Mouse (Mus musculus): ENCODE measurements around the gene Cdc42se2.
A peak's percentile ranks its signal among the peaks of the same experiment; 100 is the strongest.

Cdc42se2 gene

DNA sequence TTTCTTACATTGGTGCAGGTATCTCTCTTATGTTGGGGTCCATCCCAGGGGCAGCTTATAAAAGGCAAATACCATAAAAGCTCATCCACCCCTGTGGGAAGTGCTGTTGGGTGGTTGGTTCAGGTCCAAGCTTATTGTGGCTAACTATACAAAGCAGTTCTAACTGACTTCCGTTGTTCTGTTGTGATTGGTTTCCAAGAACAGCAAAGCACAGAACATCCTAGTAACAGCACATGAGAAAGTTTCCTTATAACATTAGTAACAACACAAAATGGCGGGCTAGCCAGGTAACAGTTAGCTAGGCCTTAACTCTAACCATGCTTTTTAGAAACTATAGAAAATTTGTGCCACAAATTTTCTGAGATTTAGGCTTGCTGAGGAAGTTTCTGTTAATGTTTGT, 79.3 kb downstream of the Cdc42se2 start:
- no peak for DNase-seq (ENCODE audit: low spot score)

- peak; percentile 53 for DNase-seq (ENCODE audit: low spot score)
These were observed 84.2 kb downstream of the Cdc42se2 start for GRCm38 (mm10) chr11:54703306-54703705.

DNA sequence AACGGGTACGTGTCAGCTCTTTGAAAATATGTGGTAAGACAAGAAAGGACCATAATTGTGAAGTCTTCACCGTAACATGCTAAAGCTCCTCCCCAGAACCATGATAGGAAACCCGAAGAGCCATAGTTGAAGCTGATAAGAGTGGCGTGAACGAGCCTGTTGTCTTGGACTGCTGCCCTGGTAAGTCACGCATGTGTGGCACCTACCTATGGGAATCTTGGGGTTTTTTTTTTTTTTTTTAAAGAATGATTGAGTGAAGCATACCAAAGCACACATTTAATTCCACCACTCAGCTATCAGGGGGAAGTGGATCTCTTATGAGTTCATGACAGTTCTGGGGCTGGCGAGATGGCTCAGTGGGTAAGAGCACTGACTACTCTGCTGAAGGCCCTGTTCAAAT, 85.6 kb downstream of the Cdc42se2 start:
- no peak for DNase-seq (ENCODE audit: low spot score)

- no peak for DNase-seq (ENCODE audit: low spot score)
These were observed 87.5 kb downstream of the Cdc42se2 start for GRCm38 (mm10) chr11:54699972-54700371.

DNA sequence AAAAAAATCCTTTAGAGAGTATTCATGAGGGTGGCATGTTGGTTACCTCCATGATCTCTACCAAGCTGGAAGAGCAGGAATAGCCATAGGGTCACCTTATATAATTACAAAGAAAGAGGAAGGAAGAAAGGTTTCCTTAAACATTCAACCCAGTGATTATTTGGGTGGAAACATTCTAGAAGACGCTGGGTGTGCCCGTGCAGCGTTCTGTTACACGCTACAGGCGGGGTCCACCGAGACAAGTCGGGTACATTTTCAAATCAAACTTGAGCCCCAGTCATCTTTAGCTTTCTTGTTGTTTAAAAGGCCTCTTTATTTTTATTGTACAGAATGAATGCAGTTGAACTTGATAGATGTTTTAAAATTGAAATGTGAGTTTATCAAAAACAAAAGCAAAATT, 88.8 kb downstream of the Cdc42se2 start:
- no peak for DNase-seq (ENCODE audit: low spot score)

GRCm38 (mm10) chr11:54697611-54698010, 89.9 kb downstream of the Cdc42se2 start:
- no peak for DNase-seq (ENCODE audit: low spot score)

DNA sequence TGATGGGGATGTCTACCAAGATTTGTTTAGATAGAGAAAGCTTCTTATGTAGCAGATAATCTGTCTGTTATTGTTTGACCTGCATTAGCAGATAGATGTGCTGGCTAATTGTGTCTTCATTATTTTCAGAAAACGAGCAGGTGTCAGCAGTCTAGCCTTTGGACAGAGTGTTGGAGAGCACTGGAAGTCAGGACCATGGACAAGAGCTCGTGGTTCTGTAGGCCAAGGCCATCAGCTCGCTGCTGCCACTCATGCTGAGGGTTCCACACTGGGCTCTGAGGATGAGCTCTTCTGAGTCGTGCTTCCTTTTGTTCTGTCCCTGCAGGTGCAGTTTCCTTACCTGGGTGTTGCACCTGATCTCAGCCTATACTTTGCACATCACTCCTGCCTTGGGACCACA, 91.5 kb downstream of the Cdc42se2 start:
- no peak for DNase-seq (ENCODE audit: low spot score)

GRCm38 (mm10) chr11:54694291-54694690, 93.2 kb downstream of the Cdc42se2 start:
- DNase-seq (ENCODE audit: low spot score), result no peak

GRCm38 (mm10) chr11:54693696-54694095, 93.8 kb downstream of the Cdc42se2 start:
- DNase-seq (ENCODE audit: low spot score), result no peak

DNA sequence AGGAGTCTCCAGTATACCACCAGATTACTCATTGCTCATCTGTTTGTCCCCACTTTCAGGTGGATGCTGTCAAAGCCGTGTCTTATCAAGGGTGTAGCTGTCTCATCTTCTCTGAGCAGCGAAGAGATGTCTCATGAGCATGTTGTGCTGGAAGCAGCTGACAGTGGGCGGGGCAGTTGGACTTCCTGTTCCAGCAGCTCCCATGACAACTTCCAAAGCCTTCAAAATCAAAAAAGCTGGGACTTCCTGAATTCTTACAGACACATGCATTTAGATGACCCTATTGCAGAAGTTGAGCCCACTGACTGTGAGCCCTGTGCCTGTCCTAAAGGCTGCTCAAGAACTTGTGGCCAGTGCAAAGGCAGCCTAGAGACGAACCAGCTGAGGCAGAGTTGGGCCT, 96.3 kb downstream of the Cdc42se2 start:
- DNase-seq (ENCODE audit: low spot score), result no peak

DNA sequence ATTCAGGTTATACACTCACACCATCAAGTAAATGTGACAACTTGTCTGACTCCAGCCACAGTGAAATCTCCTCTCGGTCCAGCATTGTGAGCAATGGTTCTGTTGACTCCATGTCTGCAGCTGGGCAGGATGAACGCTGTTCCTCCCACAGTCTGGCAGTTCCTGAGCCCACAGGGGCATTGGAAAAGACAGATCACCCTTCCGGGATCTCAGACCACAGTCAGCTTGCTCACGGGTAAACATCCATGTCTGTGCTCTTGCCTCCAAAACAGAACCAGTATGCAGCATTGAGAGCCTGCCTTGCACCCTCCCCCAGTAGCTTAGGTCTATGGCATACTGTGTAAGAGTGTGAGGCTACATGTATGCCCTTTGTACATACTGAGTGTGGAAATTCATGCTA, 97.3 kb downstream of the Cdc42se2 start:
- DNase-seq (ENCODE audit: low spot score), result no peak

DNA sequence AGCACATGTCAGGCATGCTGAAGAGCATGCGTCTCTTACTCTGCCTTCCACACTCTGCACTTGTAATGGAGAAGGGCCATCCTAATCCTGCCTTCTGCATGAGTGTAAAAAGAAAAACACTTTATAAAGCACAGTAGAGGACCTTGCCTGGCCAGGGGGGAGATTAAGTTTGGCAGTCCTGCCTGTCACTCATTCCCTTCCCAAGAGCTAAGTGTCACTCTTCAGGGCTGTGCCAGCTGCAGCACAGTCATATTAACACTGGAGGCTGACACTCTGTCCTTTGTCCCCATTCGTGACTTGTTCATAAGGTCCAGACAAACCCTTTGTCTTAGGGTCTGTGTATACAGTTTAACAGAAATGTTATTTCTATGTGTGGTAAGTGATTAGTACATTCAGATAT, 102.6 kb downstream of the Cdc42se2 start:
- DNase-seq (ENCODE audit: low spot score), result no peak

DNA sequence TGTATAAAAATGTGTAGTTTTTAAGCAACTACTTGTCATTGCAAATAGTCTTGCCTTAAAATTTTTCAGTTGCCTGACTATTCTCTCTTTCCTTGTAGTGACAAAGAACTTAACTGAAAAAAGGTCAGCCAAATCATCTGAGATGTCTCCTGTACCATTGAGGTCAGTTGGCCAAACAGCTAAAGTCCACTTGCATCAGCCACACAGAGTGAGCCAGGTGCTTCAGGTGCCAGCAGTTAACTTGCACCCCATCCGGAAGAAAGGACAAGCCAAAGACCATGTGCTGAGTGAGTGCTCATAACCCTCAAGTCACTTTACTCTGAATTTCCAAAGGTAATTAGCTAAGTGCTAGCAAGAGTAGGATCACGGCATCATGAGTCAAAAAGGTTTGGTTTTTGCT, 108.3 kb downstream of the Cdc42se2 start:
- DNase-seq (ENCODE audit: low spot score), result no peak

- DNase-seq (ENCODE audit: low spot score), result no peak
These were observed 111.5 kb downstream of the Cdc42se2 start for GRCm38 (mm10) chr11:54675792-54676489.

DNA sequence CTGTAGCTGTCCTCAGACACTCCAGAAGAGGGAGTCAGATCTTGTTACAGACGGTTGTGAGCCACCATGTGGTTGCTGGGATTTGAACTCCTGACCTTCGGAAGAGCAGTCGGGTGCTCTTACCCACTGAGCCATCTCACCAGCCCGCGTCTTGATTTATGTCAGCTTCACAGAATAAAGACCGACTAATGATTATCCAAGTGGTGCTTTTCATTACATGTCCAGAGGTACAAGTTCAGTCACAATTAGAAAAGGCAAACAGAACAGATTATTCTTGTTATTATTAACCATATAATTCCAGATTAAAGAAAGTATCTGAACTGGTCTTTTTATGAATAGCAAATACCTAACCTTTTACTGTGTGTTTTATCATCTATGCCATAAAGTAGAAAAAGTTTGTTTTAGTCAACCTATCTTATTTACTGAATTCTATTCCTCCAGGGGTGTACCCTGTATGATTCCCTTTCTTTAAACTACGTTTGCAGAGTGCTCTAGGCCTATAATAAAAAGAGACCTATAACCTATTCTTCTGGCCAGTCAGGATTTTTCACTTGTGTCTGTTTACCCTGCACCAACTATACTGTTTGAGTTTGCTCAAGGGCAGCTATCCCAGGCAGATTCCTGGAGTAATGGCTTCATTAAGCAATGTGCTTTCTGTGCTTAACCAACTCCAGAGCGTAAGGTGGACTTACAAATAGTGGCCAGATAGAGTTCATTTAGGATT, 113.7 kb downstream of the Cdc42se2 start:
- no peak for DNase-seq (ENCODE audit: low spot score)

All from spleen, adult 12 weeks (tissue).